Mouse (Mus musculus) cerebellum, adult 11-12 months (tissue): ENCODE results near the gene Lrrfip2.

ENCODE experiments used
- DNase-seq: peaks from one replicate; pipeline ENCODE4 v3.0.0; 2022

Lrrfip2 gene

DNA sequence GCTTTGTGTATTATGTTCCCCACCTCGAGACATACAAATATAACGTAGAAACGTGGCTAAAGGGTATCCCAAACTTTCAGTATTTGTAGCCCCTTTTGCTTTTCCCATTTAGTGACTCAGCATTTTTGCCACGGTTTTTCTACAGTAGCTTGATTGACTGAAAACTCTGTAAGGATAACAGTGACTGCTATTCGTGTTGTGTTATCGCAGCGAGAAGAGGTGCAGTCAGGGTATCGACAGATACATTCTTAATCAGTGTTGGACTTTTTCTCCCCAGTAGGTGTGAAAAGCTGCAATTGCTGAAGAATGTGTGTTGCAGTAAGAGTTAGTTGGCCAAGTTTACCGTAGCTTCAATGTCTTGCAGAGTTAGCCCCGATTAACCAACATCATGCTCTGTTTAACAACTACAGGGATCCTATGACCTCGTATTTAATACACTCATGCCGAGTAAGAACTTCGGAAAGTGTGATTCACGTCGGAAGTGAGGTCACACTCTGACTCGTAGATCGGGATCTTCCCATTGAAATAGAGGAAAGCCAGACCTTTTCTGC is 1.6 kb downstream of the Lrrfip2 start:
- DNase-seq = no peak

DNA sequence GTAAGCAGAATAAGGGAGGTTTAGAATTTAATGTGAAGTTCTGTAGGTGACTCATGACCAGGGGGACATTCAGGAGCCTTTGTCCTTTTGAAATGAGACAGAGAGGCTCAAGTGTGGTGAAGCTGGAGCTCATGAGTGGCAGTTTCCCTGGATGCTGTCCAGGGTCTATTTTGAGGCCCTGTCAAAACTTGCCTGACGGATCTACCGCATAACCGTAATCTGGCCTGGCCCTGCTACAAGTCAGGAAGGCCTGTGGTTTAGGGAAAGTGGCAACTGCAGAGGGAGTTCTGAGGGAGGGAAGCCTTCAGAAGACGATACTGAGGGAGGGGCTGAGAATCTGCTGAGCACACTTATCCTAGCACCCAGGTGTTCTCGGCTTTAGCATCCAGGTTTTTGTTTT is 5.1 kb downstream of the Lrrfip2 start:
- DNase-seq = no peak

DNA sequence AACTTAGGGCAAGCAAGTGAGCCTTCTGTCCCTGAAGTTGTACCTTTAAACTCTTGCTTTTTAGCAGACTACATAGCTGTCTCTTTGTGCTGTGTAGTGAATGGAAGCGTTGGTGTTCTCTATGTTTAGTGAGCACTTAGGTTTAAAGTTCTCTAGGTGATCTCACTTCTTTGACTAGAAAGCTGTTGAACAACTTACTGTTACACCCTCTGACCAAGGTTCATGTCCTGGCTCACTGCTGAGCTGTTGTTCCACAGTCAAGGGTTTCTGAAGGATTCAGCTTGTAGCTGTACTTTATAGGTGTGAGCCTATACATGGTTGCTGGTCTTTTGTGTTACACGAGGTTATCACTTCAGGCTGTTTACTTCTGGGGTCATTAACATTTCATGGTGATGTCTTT is 5.9 kb downstream of the Lrrfip2 start:
- DNase-seq = no peak

GRCm38 (mm10) chr9:111124440-111124839 is 7.0 kb downstream of the Lrrfip2 start:
- no peak for DNase-seq

DNA sequence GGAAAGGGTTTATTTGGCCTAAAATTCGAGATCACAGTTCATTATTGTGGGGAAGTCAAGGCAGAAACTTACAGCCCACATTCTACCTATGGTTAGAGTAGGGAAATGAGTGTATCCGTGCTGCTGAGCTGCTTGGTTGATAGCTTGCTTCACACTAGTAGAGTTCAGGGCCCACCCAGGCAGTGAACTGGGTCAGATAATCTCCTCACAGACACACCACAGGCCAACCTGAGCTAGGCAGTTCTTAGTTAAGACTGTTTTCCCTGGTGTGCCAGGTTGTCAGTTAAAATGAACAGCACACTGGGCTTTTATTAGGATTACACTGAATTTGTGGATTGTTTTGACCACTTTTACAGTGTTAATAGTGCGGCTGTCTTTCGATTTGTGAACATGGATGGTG is 9.3 kb downstream of the Lrrfip2 start:
- DNase-seq = no peak

- DNase-seq = no peak
Observed at GRCm38 (mm10) chr9:111127749-111128148, 10.4 kb downstream of the Lrrfip2 start.

DNA sequence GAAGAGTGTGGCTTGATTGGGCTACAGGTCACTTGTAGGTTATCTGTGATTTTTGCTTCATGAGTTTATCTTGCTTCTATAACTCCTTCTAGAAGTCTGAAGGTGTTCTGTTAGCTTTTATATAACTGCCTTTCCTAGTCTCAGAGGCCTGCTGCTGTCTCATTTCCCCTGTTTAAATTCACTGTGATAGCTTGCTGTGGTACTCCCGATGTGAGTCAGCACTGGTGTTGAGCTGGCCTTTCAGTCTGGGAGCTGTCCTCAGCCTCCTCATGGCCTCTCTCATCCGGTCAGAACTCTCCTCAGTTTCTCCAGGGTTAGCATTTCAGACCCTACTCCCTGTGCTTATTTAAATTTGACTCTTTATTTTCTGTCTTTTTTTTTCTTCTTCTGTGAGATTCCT is 12.7 kb downstream of the Lrrfip2 start:
- no peak for DNase-seq

DNA sequence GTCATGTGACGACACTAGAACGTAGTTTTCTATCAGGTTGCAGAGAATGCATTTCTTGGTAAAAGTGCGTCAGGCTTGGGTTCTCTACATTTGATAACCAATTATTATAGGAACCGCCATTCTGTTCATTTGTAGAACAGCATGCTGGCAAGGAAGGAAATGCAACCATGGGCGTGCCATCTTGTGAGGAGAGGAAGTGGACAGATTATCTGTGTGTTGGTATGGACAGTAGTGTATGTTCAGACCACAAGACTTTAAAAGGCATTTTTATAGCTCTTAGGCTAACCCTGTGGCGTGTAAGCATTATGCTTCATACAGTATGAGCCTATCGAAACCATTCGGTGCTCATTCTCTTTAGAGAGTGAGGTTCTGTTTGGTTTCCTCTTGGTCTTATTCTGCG is 20.8 kb downstream of the Lrrfip2 start:
- no peak for DNase-seq

GRCm38 (mm10) chr9:111142721-111143120 is 25.3 kb downstream of the Lrrfip2 start:
- DNase-seq = peak; percentile 77

- DNase-seq = no peak
Observed at GRCm38 (mm10) chr9:111143387-111143786, 26.0 kb downstream of the Lrrfip2 start.

DNA sequence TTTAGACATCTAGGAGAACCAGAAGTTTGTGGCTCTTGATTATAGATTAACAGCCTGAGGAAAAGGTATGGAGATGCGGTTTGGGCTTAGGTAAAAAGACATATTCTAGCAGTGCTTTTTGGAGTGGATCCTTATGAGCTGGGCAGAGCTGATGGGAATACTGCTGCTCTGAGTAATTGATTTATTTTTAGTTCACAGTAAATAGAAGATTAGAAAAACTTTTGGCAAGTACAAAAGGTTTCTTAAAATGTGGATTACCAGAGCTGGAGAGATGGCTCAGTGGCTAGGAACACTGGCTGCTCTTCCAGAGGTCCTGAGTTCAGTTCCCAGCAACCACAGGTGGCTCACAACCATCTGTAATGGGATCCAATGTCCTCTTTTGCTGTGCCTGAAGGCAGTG is 27.3 kb downstream of the Lrrfip2 start:
- no peak for DNase-seq

DNA sequence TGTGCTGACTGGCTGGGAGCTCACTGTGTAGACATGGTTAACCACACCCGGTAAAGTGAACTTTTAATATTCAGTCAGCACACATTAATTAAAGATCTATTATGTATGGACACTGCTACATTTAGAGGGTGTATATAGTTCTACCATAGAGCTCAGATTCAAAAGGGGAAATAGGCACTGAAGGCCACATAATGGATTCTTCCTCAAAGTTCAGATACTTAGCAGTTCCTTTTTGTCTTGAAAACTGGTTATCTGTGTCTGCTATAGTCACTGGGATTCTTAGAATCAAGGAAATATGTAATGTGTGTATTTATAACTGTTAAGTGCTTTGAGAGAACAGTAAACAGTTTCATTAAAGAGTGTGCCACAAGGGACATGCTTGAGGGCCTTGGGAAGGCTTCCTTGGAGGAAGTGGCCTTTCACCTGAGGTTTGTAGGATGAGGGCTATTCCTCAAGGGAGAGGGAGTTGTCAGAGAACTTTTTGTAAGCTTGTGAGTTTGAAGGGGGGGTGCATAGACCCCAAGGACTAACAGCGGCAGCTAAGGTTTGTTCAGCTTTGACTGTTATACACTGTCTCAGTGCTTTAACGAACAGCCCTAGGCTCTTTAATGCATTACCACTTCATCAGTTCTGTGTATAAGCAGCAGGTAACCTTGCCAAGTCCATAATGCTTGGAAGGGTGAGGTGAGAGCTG is 28.3 kb downstream of the Lrrfip2 start:
- no peak for DNase-seq

DNA sequence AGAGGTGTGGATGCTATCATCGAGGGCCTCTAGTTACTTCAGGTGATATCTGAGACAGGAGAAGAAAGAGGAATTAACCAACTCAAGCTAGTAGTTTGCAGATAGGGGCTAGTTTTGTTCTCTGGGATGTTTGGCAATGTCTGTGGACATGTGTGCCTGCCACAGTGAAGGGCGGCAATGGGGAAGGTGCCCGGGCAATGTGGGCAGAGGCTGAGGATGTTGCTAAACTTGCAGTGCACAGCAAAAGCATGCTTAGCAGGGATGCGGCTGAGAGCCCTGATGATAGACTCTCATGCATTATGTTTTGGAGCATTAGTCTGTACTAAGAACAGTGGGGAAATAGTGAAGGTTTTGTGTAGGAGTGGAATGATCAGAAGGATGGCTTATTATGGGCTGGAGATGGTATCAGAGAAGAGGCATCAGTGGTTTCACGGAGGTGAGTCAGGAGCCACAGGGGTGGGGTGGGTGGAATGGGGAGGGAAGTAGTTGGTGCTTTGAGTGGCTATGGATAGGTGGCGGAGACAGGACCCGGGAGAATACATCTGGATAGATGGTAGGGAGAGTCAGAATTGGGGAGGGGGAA is 28.9 kb downstream of the Lrrfip2 start:
- DNase-seq = no peak

DNA sequence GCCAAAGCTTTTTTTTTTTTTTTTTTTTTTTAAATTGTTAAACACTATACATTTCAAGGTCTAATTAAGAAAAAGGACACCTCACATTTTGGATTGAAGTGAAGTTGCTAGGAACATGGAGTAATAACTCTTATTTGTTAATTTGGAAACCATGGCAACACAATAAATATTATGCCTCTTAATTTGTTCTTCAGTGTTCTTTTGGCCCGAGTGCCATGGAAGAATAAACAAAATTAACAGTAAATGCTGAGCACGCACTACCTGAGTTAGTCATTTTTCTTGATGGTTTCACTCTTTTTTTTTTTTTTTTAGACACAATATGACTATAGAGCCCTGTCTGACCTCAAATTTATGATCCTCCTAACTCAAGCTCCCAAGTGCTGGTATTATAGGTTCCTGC is 30.6 kb downstream of the Lrrfip2 start:
- no peak for DNase-seq

DNA sequence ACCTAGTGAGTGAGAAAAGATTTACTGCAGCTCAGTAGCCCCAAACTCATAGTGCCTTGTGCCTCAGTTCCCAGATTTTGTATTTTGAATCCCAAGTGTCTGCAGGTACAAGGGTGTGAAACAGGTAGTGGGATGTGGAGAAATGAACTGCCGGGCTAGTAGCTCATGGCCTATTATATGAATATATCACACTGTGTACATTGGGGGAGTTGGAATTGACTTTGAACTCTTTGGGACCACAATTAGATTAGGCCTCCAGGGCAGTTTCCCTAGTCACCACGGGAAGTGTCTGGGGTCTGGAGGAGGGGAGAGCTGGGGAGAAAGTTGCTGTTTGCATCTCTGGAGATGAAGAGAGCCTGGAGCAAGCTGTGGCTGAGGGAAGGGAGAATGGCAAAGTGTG is 31.0 kb downstream of the Lrrfip2 start:
- no peak for DNase-seq

DNA sequence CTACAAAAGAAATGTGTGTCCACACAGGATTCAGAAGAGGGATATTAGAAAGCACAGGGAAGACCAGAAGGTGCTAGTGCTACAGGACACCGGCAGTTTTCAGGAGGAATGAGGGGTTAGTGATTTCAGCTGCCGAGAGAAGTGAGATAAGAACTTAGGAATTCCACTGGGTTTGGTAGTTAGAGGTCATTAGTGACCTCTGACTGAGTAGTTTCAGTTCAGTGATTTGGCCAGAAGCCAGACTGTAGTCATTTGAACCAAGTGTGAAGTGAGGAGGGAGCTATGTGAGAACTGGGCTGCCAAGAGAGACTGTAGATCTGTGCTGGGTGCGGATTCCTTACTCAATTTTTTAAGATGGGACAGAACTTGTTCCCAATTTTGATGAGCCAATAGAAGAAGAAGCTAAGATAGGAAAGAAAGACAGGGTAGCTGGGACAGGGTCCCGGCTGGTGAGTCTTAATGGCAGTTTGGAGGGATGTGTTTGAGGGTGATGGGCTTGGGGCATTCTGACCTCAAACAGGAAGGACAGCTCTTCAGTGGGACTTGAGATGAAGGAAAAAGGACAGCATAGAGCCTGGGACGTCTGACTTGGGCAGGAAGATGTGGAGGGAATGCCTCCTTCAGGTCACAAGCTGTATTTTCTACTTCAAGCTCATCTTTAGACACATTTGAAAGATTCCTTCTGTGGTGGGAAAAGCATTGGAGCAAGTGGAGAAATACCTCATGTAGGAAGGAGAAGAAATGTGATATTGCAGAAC is 32.0 kb downstream of the Lrrfip2 start:
- DNase-seq = no peak

DNA sequence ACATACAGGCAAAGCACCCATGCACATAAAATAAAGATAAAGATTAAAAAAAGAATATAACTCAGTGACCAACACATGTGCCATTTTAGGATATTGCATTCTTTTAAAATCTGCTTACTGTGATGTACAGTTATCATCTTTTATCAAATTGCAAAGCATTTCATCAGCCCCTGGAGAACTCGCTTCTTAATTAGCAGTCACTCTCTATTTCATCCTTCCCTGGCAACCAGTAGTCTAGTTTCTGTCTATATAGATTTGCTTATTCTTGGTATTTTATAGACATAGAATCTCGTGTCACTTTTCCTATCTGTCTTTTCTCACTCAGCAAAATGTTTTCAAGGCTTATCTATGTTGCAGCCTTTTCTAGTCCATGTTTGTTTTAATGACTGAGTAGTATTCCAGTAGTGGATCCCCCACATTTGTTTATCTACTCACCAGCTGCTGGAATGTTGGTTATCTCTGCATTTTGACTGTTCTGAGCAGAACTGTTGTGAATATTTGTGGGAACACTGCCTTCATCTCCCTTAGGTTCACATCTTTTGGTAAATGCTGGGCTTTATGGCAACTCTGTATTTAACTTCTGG is 35.0 kb downstream of the Lrrfip2 start:
- DNase-seq = no peak

DNA sequence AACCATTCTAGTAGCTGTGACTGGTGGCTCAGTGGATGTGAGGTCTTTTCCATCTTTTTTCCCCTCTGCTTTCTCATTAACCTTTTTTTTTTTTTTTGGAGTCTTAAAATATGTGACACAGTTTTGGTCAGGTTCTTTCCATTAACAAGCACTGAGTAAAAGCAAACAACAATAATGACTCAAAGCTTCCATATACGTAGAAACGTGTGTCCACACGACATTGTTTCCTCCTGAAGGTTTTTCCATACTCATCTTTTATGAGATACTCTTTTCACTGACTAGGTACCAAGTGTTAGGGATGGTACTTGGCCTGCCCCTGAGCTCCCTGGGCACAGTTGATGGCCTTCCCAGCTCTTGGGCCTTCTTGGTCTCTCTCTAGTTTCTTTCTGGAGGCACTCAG is 35.6 kb downstream of the Lrrfip2 start:
- no peak for DNase-seq

GRCm38 (mm10) chr9:111155764-111156458 is 38.5 kb downstream of the Lrrfip2 start:
- no peak for DNase-seq

DNA sequence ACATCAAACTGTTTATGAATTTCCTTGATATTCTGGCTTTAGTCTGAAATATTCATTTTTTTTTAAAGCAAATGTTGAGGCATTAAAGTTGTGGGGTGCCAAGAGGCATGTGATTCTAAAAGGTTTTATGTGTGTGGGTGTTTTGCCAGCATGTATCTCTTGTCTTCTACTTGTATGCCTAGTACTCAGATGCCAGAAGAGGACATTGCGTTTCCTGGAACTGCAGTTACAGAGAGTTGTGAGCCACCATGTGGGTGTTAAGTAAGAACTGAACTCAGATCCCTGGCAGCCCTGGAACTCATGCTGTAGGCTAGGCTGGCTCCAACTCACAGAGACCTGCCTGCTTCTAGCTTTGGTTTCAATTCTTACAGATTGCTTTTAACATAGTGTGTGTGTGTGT is 42.2 kb downstream of the Lrrfip2 start:
- DNase-seq = no peak

- no peak for DNase-seq
Observed at GRCm38 (mm10) chr9:111161213-111161612, 43.8 kb downstream of the Lrrfip2 start.

GRCm38 (mm10) chr9:111166612-111167011 is 49.2 kb downstream of the Lrrfip2 start:
- no peak for DNase-seq

GRCm38 (mm10) chr9:111170430-111170829 is 53.0 kb downstream of the Lrrfip2 start:
- no peak for DNase-seq
